Mouse (Mus musculus) embryonic facial prominence, embryonic 14.5 days (tissue): Measurements from ENCODE around the gene Pcsk4. TPM values are rescaled to one million over a fixed set of nuclear protein-coding genes. Genes with fewer than 3 reads are reported as not detected.

ENCODE experiments used
- ATAC-seq: fragments of 200-750 bp; cut with Nextera tagmentation; 2 replicates; pipeline ENCODE4 v1.8.0; 2017; ENCODE audit warnings: low read depth, moderate number of reproducible peaks, moderate TSS enrichment
- DNase-seq: peaks from one replicate; pipeline ENCODE4 v3.0.0-alpha.2; 2015; ENCODE audit warnings: low spot score
- H3K27ac ChIP-seq: fragments of 300-500 bp; sonication (generic); replicated peaks from 2 replicates; pipeline ENCODE4 v1.5.1; 2014; ENCODE audit warnings: low read depth, mild to moderate bottlenecking, low read length, moderate library complexity
- H3K27me3 ChIP-seq: fragments of 300-500 bp; sonication (generic); replicated peaks from 2 replicates; pipeline ENCODE4 v1.6.1; 2014; ENCODE audit warnings: low read length; ENCODE audit not compliant: control insufficient read depth, insufficient read depth
- H3K36me3 ChIP-seq: fragments of 300-500 bp; sonication (generic); 2 replicates; pipeline ENCODE4 v1.6.1; 2014; ENCODE audit warnings: low read length, mixed read lengths; ENCODE audit not compliant: control insufficient read depth, insufficient read depth
- H3K4me1 ChIP-seq: fragments of 300-500 bp; sonication (generic); 2 replicates; pipeline ENCODE4 v1.6.1; 2014; ENCODE audit warnings: antibody characterized with exemption, low read length; ENCODE audit not compliant: control insufficient read depth, insufficient read depth
- H3K4me2 ChIP-seq: fragments of 300-500 bp; sonication (generic); 2 replicates; pipeline ENCODE4 v1.6.1; 2014; ENCODE audit warnings: low read depth, mild to moderate bottlenecking, low read length, moderate library complexity, mixed read lengths
- H3K4me3 ChIP-seq: fragments of 300-500 bp; sonication (generic); 2 replicates; pipeline ENCODE4 v1.5.1; 2014; ENCODE audit warnings: low read depth, mild to moderate bottlenecking, low read length
- H3K9ac ChIP-seq: fragments of 300-500 bp; sonication (generic); 2 replicates; pipeline ENCODE4 v1.6.1; 2014; ENCODE audit warnings: low read depth, mild to moderate bottlenecking, low read length, moderate library complexity, mixed read lengths
- H3K9me3 ChIP-seq: fragments of 300-500 bp; sonication (generic); 2 replicates; pipeline ENCODE4 v1.6.1; 2016; ENCODE audit warnings: low read length; ENCODE audit not compliant: control insufficient read depth
- WGBS: fragments of 180-500 bp; shearing (Covaris S2); extraction: QIAGEN DNeasy Blood & Tissue Kit; methylation state at CpG from one replicate; pipeline ENCODE4 v1.1.7; 2014; 5-methylcytosine and 5-hydroxymethylcytosine counted together
- microRNA-seq: library from miRNA; unstranded; fragments of <30 nt; microRNA quantifications from one replicate; pipeline ENCODE4, GENCODE M21; 2016; ENCODE audit warnings: borderline number of aligned reads
- polyA plus RNA-seq: library from polyadenylated mRNA; unstranded; fragments of >200 nt; fragmentation: Nextera tagmentation; extraction: Ambion mirVana; gene quantifications from 2 replicates; pipeline ENCODE4 v1.2.1, GENCODE M21; 2014

Gene Pcsk4
- polyA plus RNA-seq, 1 experiment from 2014 or later = 1.7 TPM

- Histone ChIP-seq H3K27me3 (no peaks in the 10 kb centered on the region), H3K27ac (no peak overlapping the region), H3K36me3 (peaks cover 97% of the 10 kb centered on the region), H3K9me3 (no peaks in the 10 kb centered on the region), H3K4me1 (no peaks in the 10 kb centered on the region), H3K4me2 (no peak overlapping the region), H3K9ac (peak overlapping the region; percentile 14; the same call in 1 of the 2 replicates), H3K4me3 (no peak overlapping the region)
- ATAC-seq (peak; percentile 8; the same call in 1 of the 2 replicates), DNase-seq (no peak)
- WGBS = 87% methylated on average over 7 of the region's 7 CpGs
Observed at GRCm38 (mm10) chr10:80281304-80281703, 48.0 kb downstream of the Pcsk4 start.

DNA sequence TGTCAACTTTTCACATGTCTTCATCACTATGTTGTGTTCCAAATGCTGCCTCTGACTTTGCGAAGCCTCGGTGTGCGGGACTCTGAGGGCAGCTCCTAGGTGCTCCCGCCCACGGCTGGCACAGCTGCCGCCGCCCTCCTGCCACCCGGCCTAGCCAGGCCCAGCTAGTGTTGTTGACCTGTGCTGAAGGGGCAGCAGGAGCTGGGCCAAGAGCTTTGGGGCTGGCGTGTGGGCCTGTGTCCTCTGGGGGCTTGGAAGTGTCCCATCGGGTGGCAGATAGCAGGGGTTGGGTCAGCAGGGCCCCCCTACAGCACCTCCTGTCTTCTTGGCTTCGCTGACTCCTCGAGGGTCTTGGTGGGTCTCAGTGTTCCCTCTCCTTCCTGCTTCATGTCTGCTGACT is 50.0 kb downstream of the Pcsk4 start:
- no peak for ATAC-seq
- no peak overlapping the region for H3K9ac ChIP-seq
- H3K27ac ChIP-seq = no peak overlapping the region
- H3K4me3 ChIP-seq = no peak overlapping the region
- H3K36me3 ChIP-seq = peaks cover 93% of the 10 kb centered on the region
- DNase-seq = no peak
- 92% methylated on average over 12 of the region's 12 CpGs for WGBS
- no peaks in the 10 kb centered on the region for H3K4me1 ChIP-seq
- no peaks in the 10 kb centered on the region for H3K9me3 ChIP-seq
- no peaks in the 10 kb centered on the region for H3K27me3 ChIP-seq
- no peak overlapping the region for H3K4me2 ChIP-seq

GRCm38 (mm10) chr10:80278390-80278789 is 50.9 kb downstream of the Pcsk4 start:
- Histone ChIP-seq H3K36me3 (peaks cover 93% of the 10 kb centered on the region), H3K27me3 (no peaks in the 10 kb centered on the region), H3K4me3 (no peak overlapping the region), H3K4me1 (no peaks in the 10 kb centered on the region), H3K9ac (no peak overlapping the region), H3K9me3 (no peaks in the 10 kb centered on the region), H3K27ac (no peak overlapping the region), H3K4me2 (no peak overlapping the region)
- DNase-seq (no peak), ATAC-seq (no peak)
- 96% methylated on average over 9 of the region's 9 CpGs for WGBS

DNA sequence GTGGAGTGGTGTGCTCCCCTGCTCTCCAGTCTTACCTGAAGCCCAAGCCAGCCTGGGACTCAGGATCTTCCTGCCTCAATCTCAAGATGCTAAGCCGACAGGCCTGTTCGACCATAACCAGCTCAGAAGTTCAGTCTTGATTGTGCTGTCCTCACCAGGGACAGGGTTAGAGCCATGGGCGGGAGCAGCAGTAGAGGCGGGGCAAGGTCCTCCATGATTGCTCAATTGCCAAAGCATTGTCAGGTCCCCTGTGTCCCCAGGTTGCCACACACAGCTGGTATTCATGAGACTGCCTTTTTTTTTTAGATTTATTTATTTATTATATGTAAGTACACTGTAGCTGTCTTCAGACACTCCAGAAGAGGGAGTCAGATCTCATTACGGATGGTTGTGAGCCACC is 53.1 kb downstream of the Pcsk4 start:
- Histone ChIP-seq H3K27ac (no peak overlapping the region), H3K4me1 (no peaks in the 10 kb centered on the region), H3K36me3 (peaks cover 75% of the 10 kb centered on the region), H3K9ac (no peak overlapping the region), H3K9me3 (no peaks in the 10 kb centered on the region), H3K4me3 (no peak overlapping the region), H3K27me3 (no peaks in the 10 kb centered on the region), H3K4me2 (no peak overlapping the region)
- DNase-seq (no peak), ATAC-seq (no peak)
- WGBS = 88% methylated on average over 4 of the region's 5 CpGs

- H3K4me2 ChIP-seq = no peak overlapping the region
- H3K27ac ChIP-seq = no peak overlapping the region
- no peak overlapping the region for H3K4me3 ChIP-seq
- DNase-seq = no peak
- H3K36me3 ChIP-seq = peaks cover 53% of the 10 kb centered on the region
- no peaks in the 10 kb centered on the region for H3K27me3 ChIP-seq
- WGBS = 87% methylated on average over 3 of the region's 3 CpGs
- H3K4me1 ChIP-seq = 0 out of 2 replicates have a peak, but pooled peaks cover under 1% of the 10 kb centered on the region
- no peaks in the 10 kb centered on the region for H3K9me3 ChIP-seq
- H3K9ac ChIP-seq = no peak overlapping the region
- no peak for ATAC-seq
Observed at GRCm38 (mm10) chr10:80273847-80274246, 55.5 kb downstream of the Pcsk4 start.

GRCm38 (mm10) chr10:80271870-80272585 is 57.3 kb downstream of the Pcsk4 start:
- no peak overlapping the region for H3K4me2 ChIP-seq
- H3K36me3 ChIP-seq = peaks cover 49% of the 10 kb centered on the region
- DNase-seq = no peak
- no peak for ATAC-seq
- peaks cover 13% of the 10 kb centered on the region for H3K4me1 ChIP-seq
- H3K9me3 ChIP-seq = no peaks in the 10 kb centered on the region
- H3K4me3 ChIP-seq = no peak overlapping the region
- no peak overlapping the region for H3K9ac ChIP-seq
- H3K27me3 ChIP-seq = no peaks in the 10 kb centered on the region
- no peak overlapping the region; the same call in 1 of the 2 replicates for H3K27ac ChIP-seq
- 85% methylated on average over 8 of the region's 8 CpGs for WGBS

Small RNA genes within 50 kb of the gene (microRNA-seq; reads per million reads assigned to microRNA genes)
- gene Mir6911 = not detected

Other genes starting within 250 kb of the Pcsk4 start
- 12.8 and 14.1 TPM in 2 replicates for gene Sbno2, start 223.9 kb downstream of the Pcsk4 start, polyA plus RNA-seq
- 32.6 and 32.7 TPM in 2 replicates for gene Stk11, start 213.7 kb downstream of the Pcsk4 start, polyA plus RNA-seq
- 474 and 475 TPM in 2 replicates for gene Atp5d, start 190.9 kb downstream of the Pcsk4 start, polyA plus RNA-seq
- 7.3 and 9.0 TPM in 2 replicates for gene Cbarp, start 188.7 kb downstream of the Pcsk4 start, polyA plus RNA-seq
- 34.2 and 37.0 TPM in 2 replicates for gene Midn, start 181.2 kb downstream of the Pcsk4 start, polyA plus RNA-seq
- gene Cirbp, start 163.5 kb downstream of the Pcsk4 start, polyA plus RNA-seq = 59.7 and 88.3 TPM in 2 replicates
- 11.0 and 13.1 TPM in 2 replicates for gene 1600002K03Rik, start 156.6 kb downstream of the Pcsk4 start, polyA plus RNA-seq
- gene Efna2, start 150.0 kb downstream of the Pcsk4 start, polyA plus RNA-seq = 20.9 and 23.6 TPM in 2 replicates
- 50.8 and 52.1 TPM in 2 replicates for gene Mum1, start 103.1 kb downstream of the Pcsk4 start, polyA plus RNA-seq
- 360 and 370 TPM in 2 replicates for gene Ndufs7, start 80.4 kb downstream of the Pcsk4 start, polyA plus RNA-seq
- 124 and 139 TPM in 2 replicates for gene Gamt, start 68.5 kb downstream of the Pcsk4 start, polyA plus RNA-seq
- gene Dazap1, start 68.0 kb downstream of the Pcsk4 start, polyA plus RNA-seq = 42.3 and 43.5 TPM in 2 replicates
- 1,047 and 1,145 TPM in 2 replicates for gene Rps15, start 37.0 kb downstream of the Pcsk4 start, polyA plus RNA-seq
- gene Apc2, start 33.5 kb downstream of the Pcsk4 start, polyA plus RNA-seq = 6.2 and 7.4 TPM in 2 replicates
- gene 2310011J03Rik, start 9.0 kb downstream of the Pcsk4 start, polyA plus RNA-seq = 38.5 and 46.3 TPM in 2 replicates
- 5.6 and 7.5 TPM in 2 replicates for gene Reep6, start 455 bp upstream of the Pcsk4 start, polyA plus RNA-seq
- gene Adamtsl5, start 18.9 kb upstream of the Pcsk4 start, polyA plus RNA-seq = 5.8 and 6.3 TPM in 2 replicates
- 0.47 and 0.72 TPM in 2 replicates for gene Plk5, start 27.0 kb upstream of the Pcsk4 start, polyA plus RNA-seq
- 6.2 and 6.4 TPM in 2 replicates for gene Mex3d, start 58.2 kb upstream of the Pcsk4 start, polyA plus RNA-seq
- gene Mbd3, start 70.1 kb upstream of the Pcsk4 start, polyA plus RNA-seq = 164 and 186 TPM in 2 replicates
- 751 and 879 TPM in 2 replicates for gene Uqcr11, start 77.3 kb upstream of the Pcsk4 start, polyA plus RNA-seq
- 93.7 and 112 TPM in 2 replicates for gene Tcf3, start 104.1 kb upstream of the Pcsk4 start, polyA plus RNA-seq
- not detected in 2 replicates for gene Onecut3, start 165.3 kb upstream of the Pcsk4 start, polyA plus RNA-seq
- gene Atp8b3, start 209.6 kb upstream of the Pcsk4 start, polyA plus RNA-seq = 0.13 and 0.24 TPM in 2 replicates
- 22.6 and 26.2 TPM in 2 replicates for gene Rexo1, start 232.1 kb upstream of the Pcsk4 start, polyA plus RNA-seq
- 9.7 and 9.9 TPM in 2 replicates for gene Klf16, start 247.8 kb upstream of the Pcsk4 start, polyA plus RNA-seq